Mouse (Mus musculus): ENCODE results near the gene Ccdc34. TPM values are rescaled to one million over a fixed set of nuclear protein-coding genes. Genes with fewer than 3 reads are reported as not detected.

Ccdc34 gene
- total and polyA plus RNA-seq, 3 experiments = 17.2 to 44.6 (median 22.4) TPM

DNA sequence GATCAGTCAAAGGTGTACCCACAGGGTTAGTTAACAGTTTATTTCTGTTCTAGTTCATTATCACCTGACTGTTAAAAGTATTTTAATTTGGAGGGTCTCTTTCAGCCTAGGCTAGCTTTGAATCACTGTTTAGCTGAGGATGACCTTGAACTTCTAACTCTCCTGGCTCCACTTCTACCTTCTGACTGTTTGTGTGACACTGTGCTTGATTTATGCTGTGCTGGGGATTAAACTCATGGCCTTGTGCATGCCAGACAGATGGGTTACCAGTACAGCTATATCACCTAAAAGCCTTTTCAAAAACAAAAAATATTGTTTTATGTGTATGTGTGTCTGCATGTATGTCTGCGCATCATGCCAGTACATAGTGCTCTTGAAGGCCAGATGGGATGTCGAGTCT, 172.8 kb downstream of the Ccdc34 start:
- dilution Hi-C loops (cut with MboI; ENCODE audit: extremely low pct_ligation_motif_present, extremely low pct_unique_long_range_greater_than_20kb, low sequenced_read_pairs) = no loop called here
- H3K36me3 ChIP-seq (replicated peaks in 1 of 2; ENCODE audit: control insufficient read depth in 1 of 2, insufficient read depth in 1 of 2, low read length in 1 of 2) = no peaks in the 10 kb centered on the region

GRCm38 (mm10) chr2:110191186-110191690, 173.6 kb downstream of the Ccdc34 start:
- no peak for DNase-seq (ENCODE audit: extremely low read depth)
- dilution Hi-C loops (cut with MboI; ENCODE audit: extremely low pct_ligation_motif_present, extremely low pct_unique_long_range_greater_than_20kb, low sequenced_read_pairs) (no loop called here), in situ Hi-C loops (cut with MboI; ENCODE audit: low pct_ligation_motif_present, low pct_unique_long_range_greater_than_20kb, low sequenced_read_pairs) (no loop called here)
- Histone ChIP-seq H3K36me3 (replicated peaks in 1 of 2; ENCODE audit: control insufficient read depth in 1 of 2, insufficient read depth in 1 of 2, low read length in 1 of 2) (no peaks in the 10 kb centered on the region), H3K4me1 (ENCODE audit: control insufficient read depth in 1 of 2, insufficient read depth in 2 of 2) (no peaks in the 10 kb centered on the region), H3K4me2 (ENCODE audit: insufficient read depth, low read depth, poor library complexity, severe bottlenecking) (no peak overlapping the region), H3K79me2 (replicated peaks; ENCODE audit: control insufficient read depth, extremely low read depth, insufficient read depth, poor library complexity, severe bottlenecking) (no peaks in the 10 kb centered on the region), H3K9me3 (replicated peaks; ENCODE audit: low read length) (no peaks in the 10 kb centered on the region), H3K9ac (ENCODE audit: insufficient read depth, low read depth) (no peak overlapping the region), H3K27ac (ENCODE audit: insufficient read depth, low read depth) (no peak overlapping the region), H3K27me3 (replicated peaks) (no peaks in the 10 kb centered on the region), H3K4me3 (replicated peaks in 1 of 3; ENCODE audit: low read depth in 2 of 3, low read length in 2 of 3, poor library complexity in 1 of 3) (no peak overlapping the region)
- TF ChIP-seq KAT2A (IDR thresholded peaks at IDR 0.05; ENCODE audit: insufficient replicate concordance, low read length) (no peak), E2F4 (IDR thresholded peaks at IDR 0.05; ENCODE audit: insufficient replicate concordance, low read depth, low read length) (no peak), IRF4 (IDR thresholded peaks at IDR 0.05; ENCODE audit: low read depth, low read length) (no peak), CHD2 (IDR thresholded peaks at IDR 0.05; ENCODE audit: low read length) (no peak), USF1 (IDR thresholded peaks at IDR 0.05; ENCODE audit: low read depth, low read length) (no peak), ZKSCAN1 (IDR thresholded peaks at IDR 0.05; ENCODE audit: borderline replicate concordance, low read depth, low read length) (no peak), ZC3H11A (IDR thresholded peaks at IDR 0.05; ENCODE audit: low read depth, low read length) (no peak)

More for the DNA sequence above, 172.8 kb downstream of the Ccdc34 start:
- no peak overlapping the region for H3K9ac ChIP-seq (ENCODE audit: insufficient read depth, low read depth)
- TF ChIP-seq CTCF (conservative IDR thresholded peaks at IDR 0.05 in 1 of 2, IDR thresholded peaks at IDR 0.05 in 1 of 2; ENCODE audit: low read depth in 2 of 2, low read length in 2 of 2) (no peak), UBTF (IDR thresholded peaks at IDR 0.05; ENCODE audit: low read depth, low read length) (no peak), MAZ (IDR thresholded peaks at IDR 0.05; ENCODE audit: low read depth, low read length) (no peak), NRF1 (IDR thresholded peaks at IDR 0.05; ENCODE audit: low read depth, low read length) (no peak), MYC (IDR thresholded peaks at IDR 0.05; ENCODE audit: low read depth, low read length) (no peak), MAX (IDR thresholded peaks at IDR 0.05; ENCODE audit: low read length) (no peak), TCF12 (IDR thresholded peaks at IDR 0.05; ENCODE audit: low read depth, low read length) (no peak), MEF2A (IDR thresholded peaks at IDR 0.05; ENCODE audit: borderline replicate concordance, low read depth, low read length) (no peak), MAFK (IDR thresholded peaks at IDR 0.05; ENCODE audit: insufficient replicate concordance, low read length) (no peak), ELF1 (IDR thresholded peaks at IDR 0.05; ENCODE audit: low read depth, low read length) (no peak), BHLHE40 (IDR thresholded peaks at IDR 0.05; ENCODE audit: low read depth, low read length) (no peak)
- in situ Hi-C loops (cut with MboI; ENCODE audit: low pct_ligation_motif_present, low pct_unique_long_range_greater_than_20kb, low sequenced_read_pairs) = no loop called here
- no peak overlapping the region for H3K27ac ChIP-seq (ENCODE audit: insufficient read depth, low read depth)
- no peak overlapping the region for H3K4me3 ChIP-seq (replicated peaks in 1 of 3; ENCODE audit: low read depth in 2 of 3, low read length in 2 of 3, poor library complexity in 1 of 3)
- H3K9me3 ChIP-seq (replicated peaks; ENCODE audit: low read length) = no peaks in the 10 kb centered on the region
- H3K4me1 ChIP-seq (ENCODE audit: control insufficient read depth in 1 of 2, insufficient read depth in 2 of 2) = no peaks in the 10 kb centered on the region
- H3K27me3 ChIP-seq (replicated peaks) = no peaks in the 10 kb centered on the region
- no peaks in the 10 kb centered on the region for H3K79me2 ChIP-seq (replicated peaks; ENCODE audit: control insufficient read depth, extremely low read depth, insufficient read depth, poor library complexity, severe bottlenecking)
- no peak overlapping the region for H3K4me2 ChIP-seq (ENCODE audit: insufficient read depth, low read depth, poor library complexity, severe bottlenecking)
- no peak for DNase-seq (ENCODE audit: extremely low read depth)
